Mouse (Mus musculus) lung, postnatal 0 days (tissue): ENCODE results near the gene Ephb2.

Experiments
- CTCF ChIP-seq: IDR thresholded peaks from 2 replicates; pipeline ENCODE4 v1.5.1; 2016; ENCODE audit warnings: antibody characterized with exemption, mild to moderate bottlenecking
- EP300 ChIP-seq: IDR thresholded peaks from 2 replicates; pipeline ENCODE4 v1.6.1; 2016; ENCODE audit warnings: antibody characterized with exemption, mild to moderate bottlenecking, control low read depth

GRCm38 (mm10) chr4:136666002-136666401 lies 169.8 kb downstream of the Ephb2 start:
- peak; percentile 47 for TF ChIP-seq CTCF
- TF ChIP-seq EP300, result no peak
